Mouse (Mus musculus) liver, embryonic 15.5 days (tissue): ENCODE measurements around the gene Vps13c. TPM values are rescaled to one million over a fixed set of nuclear protein-coding genes. Genes with fewer than 3 reads are reported as not detected.

ENCODE experiments used
- ATAC-seq: fragments of 200-750 bp; cut with Nextera tagmentation; 2 replicates; pipeline ENCODE4 v1.8.0; 2017; ENCODE audit warnings: moderate number of reproducible peaks, mild to moderate bottlenecking, moderate library complexity; ENCODE audit not compliant: insufficient read depth
- H3K27ac ChIP-seq: fragments of 300-500 bp; sonication (generic); replicated peaks from 2 replicates; pipeline ENCODE4 v1.5.1; 2015; ENCODE audit warnings: mild to moderate bottlenecking, inconsistent platforms
- H3K27me3 ChIP-seq: fragments of 300-500 bp; sonication (generic); 2 replicates; pipeline ENCODE4 v1.6.1; 2015; ENCODE audit warnings: mild to moderate bottlenecking, inconsistent platforms
- H3K36me3 ChIP-seq: fragments of 300-500 bp; sonication (generic); replicated peaks from 2 replicates; pipeline ENCODE4 v1.6.1; 2015; ENCODE audit warnings: moderate library complexity, mild to moderate bottlenecking, inconsistent platforms
- H3K4me1 ChIP-seq: fragments of 300-500 bp; sonication (generic); replicated peaks from 2 replicates; pipeline ENCODE4 v1.6.1; 2015; ENCODE audit warnings: inconsistent platforms
- H3K4me2 ChIP-seq: fragments of 300-500 bp; sonication (generic); 2 replicates; pipeline ENCODE4 v1.6.1; 2015; ENCODE audit warnings: moderate library complexity, mild to moderate bottlenecking, inconsistent platforms
- H3K4me3 ChIP-seq: fragments of 300-500 bp; sonication (generic); replicated peaks from 2 replicates; pipeline ENCODE4 v1.5.1; 2015; ENCODE audit warnings: mild to moderate bottlenecking, inconsistent platforms
- H3K9ac ChIP-seq: fragments of 300-500 bp; sonication (generic); 2 replicates; pipeline ENCODE4 v1.6.1; 2015; ENCODE audit warnings: moderate library complexity, mild to moderate bottlenecking, inconsistent platforms
- H3K9me3 ChIP-seq: fragments of 300-500 bp; sonication (generic); replicated peaks from 2 replicates; pipeline ENCODE4 v1.6.1; 2016; ENCODE audit warnings: inconsistent platforms
- WGBS: fragments of 180-500 bp; shearing (Covaris S2); methylation state at CpG from one replicate; pipeline ENCODE4 v1.1.7; 2015; ENCODE audit warnings: mixed read lengths; ENCODE audit not compliant: insufficient replicate concordance; 5-methylcytosine and 5-hydroxymethylcytosine counted together
- polyA plus RNA-seq: library from polyadenylated mRNA; unstranded; fragments of >200 nt; fragmentation: Nextera tagmentation; extraction: Ambion mirVana; gene quantifications from 2 replicates; pipeline ENCODE4 v1.2.1, GENCODE M21; 2015

Gene Vps13c
- polyA plus RNA-seq, 1 experiment from 2014 or later: 4.3 TPM

GRCm38 (mm10) chr9:67813171-67813570, 27.0 kb upstream of the Vps13c start:
- no peak overlapping the region for H3K4me2 ChIP-seq
- 65% methylated on average over 4 of the region's 4 CpGs for WGBS
- no peak overlapping the region for H3K4me3 ChIP-seq
- no peak overlapping the region for H3K9ac ChIP-seq
- no peak overlapping the region for H3K27ac ChIP-seq
- no peaks in the 10 kb centered on the region for H3K27me3 ChIP-seq
- no peaks in the 10 kb centered on the region for H3K9me3 ChIP-seq
- no peaks in the 10 kb centered on the region for H3K36me3 ChIP-seq
- no peak for ATAC-seq
- 0 out of 2 replicates have a peak, but pooled peaks cover 3% of the 10 kb centered on the region for H3K4me1 ChIP-seq

- no peak for ATAC-seq
- 12% methylated on average over 8 of the region's 8 CpGs for WGBS
- Histone ChIP-seq H3K9me3 (no peaks in the 10 kb centered on the region), H3K4me2 (no peak overlapping the region), H3K27ac (no peak overlapping the region), H3K36me3 (no peaks in the 10 kb centered on the region), H3K4me3 (no peak overlapping the region), H3K9ac (no peak overlapping the region), H3K27me3 (no peaks in the 10 kb centered on the region; the same call in 1 of the 2 replicates), H3K4me1 (0 out of 2 replicates have a peak, but pooled peaks cover 3% of the 10 kb centered on the region)
These were observed 26.4 kb upstream of the Vps13c start for GRCm38 (mm10) chr9:67813665-67814337.

- Histone ChIP-seq H3K4me3 (no peak overlapping the region), H3K9ac (no peak overlapping the region), H3K36me3 (no peaks in the 10 kb centered on the region), H3K9me3 (no peaks in the 10 kb centered on the region), H3K4me2 (no peak overlapping the region), H3K27ac (no peak overlapping the region), H3K4me1 (0 out of 2 replicates have a peak, but pooled peaks cover 3% of the 10 kb centered on the region), H3K27me3 (peaks cover 4% of the 10 kb centered on the region)
- ATAC-seq: no peak
- 35% methylated on average over 2 of the region's 2 CpGs for whole genome bisulfite sequencing
These were observed 23.8 kb upstream of the Vps13c start for GRCm38 (mm10) chr9:67816172-67816928.

- Histone ChIP-seq H3K27me3 (peaks cover 4% of the 10 kb centered on the region), H3K9me3 (no peaks in the 10 kb centered on the region), H3K4me2 (no peak overlapping the region), H3K27ac (no peak overlapping the region), H3K36me3 (no peaks in the 10 kb centered on the region), H3K9ac (no peak overlapping the region), H3K4me3 (no peak overlapping the region), H3K4me1 (0 out of 2 replicates have a peak, but pooled peaks cover 3% of the 10 kb centered on the region)
- WGBS: 42% methylated on average over 10 of the region's 10 CpGs
- ATAC-seq: no peak
These were observed 22.1 kb upstream of the Vps13c start for GRCm38 (mm10) chr9:67817898-67818667.

GRCm38 (mm10) chr9:67818668-67818950, 21.6 kb upstream of the Vps13c start:
- no peak for ATAC-seq
- Histone ChIP-seq H3K4me3 (no peak overlapping the region), H3K9ac (no peak overlapping the region), H3K9me3 (no peaks in the 10 kb centered on the region), H3K27me3 (peaks cover 4% of the 10 kb centered on the region), H3K27ac (no peak overlapping the region), H3K36me3 (no peaks in the 10 kb centered on the region), H3K4me2 (no peak overlapping the region), H3K4me1 (0 out of 2 replicates have a peak, but pooled peaks cover 3% of the 10 kb centered on the region)
- WGBS: 75% methylated on average over 4 of the region's 4 CpGs

GRCm38 (mm10) chr9:67823131-67823530, 17.1 kb upstream of the Vps13c start:
- Histone ChIP-seq H3K27ac (no peak overlapping the region), H3K9me3 (no peaks in the 10 kb centered on the region), H3K27me3 (peaks cover 4% of the 10 kb centered on the region), H3K36me3 (no peaks in the 10 kb centered on the region), H3K4me3 (no peak overlapping the region), H3K9ac (no peak overlapping the region), H3K4me2 (no peak overlapping the region), H3K4me1 (no peaks in the 10 kb centered on the region)
- 65% methylated on average over 5 of the region's 5 CpGs for WGBS
- no peak for ATAC-seq

GRCm38 (mm10) chr9:67825527-67825926, 14.7 kb upstream of the Vps13c start:
- WGBS: 72% methylated on average over 7 of the region's 7 CpGs
- H3K4me3 ChIP-seq: no peak overlapping the region
- peaks cover 22% of the 10 kb centered on the region for H3K27me3 ChIP-seq
- H3K27ac ChIP-seq: no peak overlapping the region
- H3K4me2 ChIP-seq: no peak overlapping the region
- no peaks in the 10 kb centered on the region for H3K9me3 ChIP-seq
- no peaks in the 10 kb centered on the region for H3K36me3 ChIP-seq
- H3K9ac ChIP-seq: no peak overlapping the region
- H3K4me1 ChIP-seq: peaks cover 3% of the 10 kb centered on the region
- ATAC-seq: no peak

GRCm38 (mm10) chr9:67828182-67828581, 12.0 kb upstream of the Vps13c start:
- H3K36me3 ChIP-seq: no peaks in the 10 kb centered on the region
- H3K4me2 ChIP-seq: no peak overlapping the region
- H3K4me3 ChIP-seq: no peak overlapping the region
- H3K27me3 ChIP-seq: peaks cover 48% of the 10 kb centered on the region
- H3K9ac ChIP-seq: no peak overlapping the region
- 4% methylated on average over 3 of the region's 3 CpGs for WGBS
- H3K4me1 ChIP-seq: peaks cover 21% of the 10 kb centered on the region
- no peaks in the 10 kb centered on the region for H3K9me3 ChIP-seq
- H3K27ac ChIP-seq: no peak overlapping the region
- ATAC-seq: no peak

- ATAC-seq: peak; percentile 70
- H3K36me3 ChIP-seq: no peaks in the 10 kb centered on the region
- H3K9me3 ChIP-seq: no peaks in the 10 kb centered on the region
- H3K4me2 ChIP-seq: peak overlapping the region; percentile 91
- H3K4me3 ChIP-seq: peak overlapping the region; percentile 63
- H3K9ac ChIP-seq: peak overlapping the region; percentile 39
- WGBS: 2% methylated on average over 72 of the region's 84 CpGs
- peaks cover 52% of the 10 kb centered on the region for H3K27me3 ChIP-seq
- peaks cover 21% of the 10 kb centered on the region for H3K4me1 ChIP-seq
- H3K27ac ChIP-seq: no peak overlapping the region
These were observed 9.5 kb upstream of the Vps13c start for GRCm38 (mm10) chr9:67830411-67831358.

GRCm38 (mm10) chr9:67831359-67832045, 8.7 kb upstream of the Vps13c start:
- ATAC-seq: peak; percentile 38
- Histone ChIP-seq H3K4me2 (peak overlapping the region; percentile 91), H3K36me3 (no peaks in the 10 kb centered on the region), H3K4me3 (peak overlapping the region; percentile 63), H3K4me1 (peaks cover 21% of the 10 kb centered on the region), H3K27me3 (peaks cover 52% of the 10 kb centered on the region), H3K9me3 (no peaks in the 10 kb centered on the region), H3K9ac (peak overlapping the region; percentile 39), H3K27ac (no peak overlapping the region)
- WGBS: 1% methylated on average over 57 of the region's 57 CpGs
